8 mouse cellular contexts compared by ENCODE assay signal in the genomic region with DNA sequence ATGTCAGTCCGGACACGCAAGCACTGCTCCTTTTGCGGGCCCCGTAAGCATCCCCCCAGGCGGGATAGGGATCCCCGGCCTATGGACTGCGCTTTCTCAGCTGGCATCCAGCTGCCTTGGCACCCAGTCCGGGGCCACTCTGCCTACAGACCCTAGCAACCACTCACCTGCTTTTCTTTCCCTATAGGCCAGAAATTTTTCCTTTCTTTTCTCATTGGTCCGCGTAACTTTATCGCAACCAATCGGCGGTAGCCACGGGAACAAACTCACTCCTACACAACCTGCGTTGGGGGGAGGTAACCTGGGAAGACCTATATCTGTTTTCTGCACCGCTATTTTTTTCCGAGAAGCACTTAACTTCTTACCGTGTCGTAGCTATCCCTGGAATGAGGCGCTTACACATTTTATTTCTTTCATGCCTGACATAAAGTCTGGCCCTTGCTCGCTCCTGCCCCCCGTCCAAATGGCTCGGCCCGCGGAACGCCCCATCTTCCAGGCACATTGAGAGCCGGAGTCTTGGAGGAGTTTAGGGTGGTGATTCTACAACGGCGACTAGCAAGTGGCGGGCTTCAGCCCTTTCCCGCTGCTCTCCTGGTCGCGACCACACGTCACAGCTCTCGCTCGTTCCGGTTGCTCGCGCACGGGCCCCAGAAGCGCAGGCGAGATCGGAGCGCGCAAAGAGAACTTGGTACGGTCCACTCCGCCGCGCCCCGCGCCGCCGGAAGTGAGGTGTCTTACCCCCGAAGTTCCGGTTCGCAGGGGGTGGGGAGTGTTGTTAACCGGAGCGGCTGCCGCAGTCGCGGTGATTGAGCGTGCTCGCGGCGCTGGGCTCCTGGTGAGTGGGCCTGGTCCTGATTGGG. TPM values are rescaled to one million over a fixed set of nuclear protein-coding genes. Genes with fewer than 3 reads are reported as not detected.
DNase-seq lines count a peak whose midpoint lies in the region; ATAC-seq and TF ChIP-seq lines count a peak whose summit lies in the region.

A gene (plus strand): TSS at position 283 of the 860 bp plus-strand sequence.

- no peaks in the 10 kb centered on the region for H3K9me3 ChIP-seq in megakaryocyte, embryonic 14.5 days

- peaks cover 38% of the 10 kb centered on the region for H3K36me3 ChIP-seq in megakaryocyte, embryonic 14.5 days (replicated peaks; ENCODE audit: low read length)

- H3K4me1 ChIP-seq in cortical plate, adult 2 months (ENCODE audit: control insufficient read depth, insufficient read depth, low read length), result peaks cover 6% of the 10 kb centered on the region
- peaks cover 60% of the 10 kb centered on the region for H3K4me1 ChIP-seq in megakaryocyte, embryonic 14.5 days

- TF ChIP-seq CTCF in cortical plate, adult 2 months (IDR thresholded peaks at IDR 0.05; ENCODE audit: extremely low read depth, insufficient read depth, low read length), result no peak

- peak within 1 kb of the TSS; percentile 81 for H3K4me3 ChIP-seq in cortical plate, adult 2 months (ENCODE audit: insufficient read depth, low read length)
- peak within 1 kb of the TSS; percentile 97 for H3K4me3 ChIP-seq in megakaryocyte, embryonic 14.5 days (replicated peaks)

- DNase-seq in gastrocnemius, adult 8-10 months (ENCODE audit: low spot score in 2 of 2), result peak; percentile 82
- peak; percentile 98 for DNase-seq in hindlimb bud, embryonic 11.5 days (ENCODE audit: extremely low spot score, low read depth, low spot score)
- DNase-seq in left cerebral cortex, adult 8-10 months (ENCODE audit: low spot score in 2 of 2), result peak; percentile 87 to 92
- peak; percentile 94 to 96 for DNase-seq in right cerebral cortex, postnatal 10 days (ENCODE audit: low spot score in 2 of 2)
- peak; percentile 86 for DNase-seq in urinary bladder, postnatal 25 days (ENCODE audit: low spot score)

- peak; percentile 79 for TF ChIP-seq POLR2A in cortical plate, adult 2 months (IDR thresholded peaks at IDR 0.05; ENCODE audit: extremely low read depth, insufficient read depth, low read length)

- peak; percentile 89 for ATAC-seq in activated CD4-positive, CD25-positive, alpha-beta regulatory T cell, adult 4 months

- H3K27me3 ChIP-seq in megakaryocyte, embryonic 14.5 days (replicated peaks), result no peaks in the 10 kb centered on the region

- peak within 1 kb of the TSS; percentile 95 for H3K27ac ChIP-seq in cortical plate, adult 2 months (ENCODE audit: insufficient read depth, low read length)

RNA-seq across cellular contexts. Expression of the gene that starts here (rescaled TPM):
- polyA plus RNA-seq in activated CD4-positive, CD25-positive, alpha-beta regulatory T cell, adult 4 months (2017; shearing (Covaris generic)), result 10 to 100 TPM; 12.2 to 15.7 TPM
- 25.4 and 27.5 TPM in 2 replicates for polyA plus RNA-seq in cortical plate, adult 2 months (2012; rRNA removed)
- total RNA-seq in gastrocnemius, adult 8-10 months (2022), result 10 to 100 TPM; 14.5 to 19.6 (median 18.7) TPM
- 10 to 100 TPM; 35.7 to 40.3 (median 37.6) TPM for total RNA-seq in left cerebral cortex, adult 8-10 months (2022)
- 129 and 202 TPM in 2 replicates for polyA plus RNA-seq in megakaryocyte, embryonic 14.5 days (2012; ENCODE audit: insufficient read depth, low replicate concordance)

Comparison
In these comparisons a context has a peak if more than half of its experiments do, and no peak if none do; other contexts are left out.
1. Peak in every context shown above with its lines: DNase-seq, ATAC-seq, H3K4me3 ChIP-seq and H3K27ac ChIP-seq.